Comparison of ENCODE assay signal across 15 mouse cellular contexts in genomic region chrX:98452026-98452425, GRCm38 (mm10).
DNase-seq lines count a peak whose midpoint lies in the region; ATAC-seq and TF ChIP-seq lines count a peak whose summit lies in the region.
"Had no signal": no experiment of that assay in that cellular context is flagged by ENCODE, and none has a peak within 500 bp of the region (broad histone marks: within the 10 kb centered on the region; RNA-seq: fewer than 3 reads in every experiment).

No protein-coding gene starts in this region.

- H3K4me1 ChIP-seq in lung, postnatal 0 days (ENCODE audit: insufficient read depth, low read depth, low read length), result no peaks in the 10 kb centered on the region
- H3K4me1 ChIP-seq in limb, embryonic 14.5 days (ENCODE audit: control insufficient read depth, insufficient read depth, low read length), result no peaks in the 10 kb centered on the region
- H3K4me1 ChIP-seq: neural tube, embryonic 12.5 days; stomach, embryonic 15.5 days had no signal

- TF ChIP-seq EP300 in lung, postnatal 0 days (IDR thresholded peaks at IDR 0.05), result no peak

- H3K9ac ChIP-seq in lung, postnatal 0 days (replicated peaks; ENCODE audit: low read depth), result no peak overlapping the region
- H3K9ac ChIP-seq in limb, embryonic 14.5 days (ENCODE audit: low read depth, low read length, severe bottlenecking), result no peak overlapping the region
- H3K9ac ChIP-seq: liver, postnatal 0 days; neural tube, embryonic 12.5 days; stomach, embryonic 15.5 days had no signal

- H3K4me2 ChIP-seq in lung, postnatal 0 days (replicated peaks; ENCODE audit: low read depth, low read length), result no peak overlapping the region
- H3K4me2 ChIP-seq in limb, embryonic 14.5 days (replicated peaks; ENCODE audit: low read depth, low read length, severe bottlenecking), result no peak overlapping the region
- H3K4me2 ChIP-seq: neural tube, embryonic 12.5 days; stomach, embryonic 15.5 days had no signal

- H3K4me3 ChIP-seq in lung, postnatal 0 days (ENCODE audit: low read depth, low read length), result no peak overlapping the region
- no peak overlapping the region for H3K4me3 ChIP-seq in limb, embryonic 14.5 days (replicated peaks; ENCODE audit: low read length)
- H3K4me3 ChIP-seq: neural tube, embryonic 12.5 days; stomach, embryonic 15.5 days had no signal

- no peak for TF ChIP-seq CTCF in lung, postnatal 0 days (IDR thresholded peaks at IDR 0.05)

- no peak for ATAC-seq in lung, postnatal 0 days
- peak; percentile 50; the same call in 1 of the 2 replicates for ATAC-seq in limb, embryonic 14.5 days (ENCODE audit: low FRiP score, low read depth)
- ATAC-seq: liver, postnatal 0 days; midbrain, embryonic 16.5 days had no signal

- peak; percentile 12 for DNase-seq in adrenal gland, postnatal 10 days
- no peak for DNase-seq in adrenal gland, postnatal 4 days (ENCODE audit: low spot score in 2 of 2)
- peak; percentile 13 for DNase-seq in gastrocnemius, postnatal 25 days
- no peak for DNase-seq in gastrocnemius, postnatal 10 days
- DNase-seq in lung, postnatal 10 days, result peak; percentile 3
- no peak for DNase-seq in lung, postnatal 0 days (ENCODE audit: low spot score)
- peak; percentile 59 for DNase-seq in limb, embryonic 14.5 days (ENCODE audit: low spot score)
- DNase-seq in thymus, postnatal 36 days, result no peak
- DNase-seq: cerebellum, adult 11-12 months; layer of hippocampus, adult 9-11 months; liver, postnatal 0 days had no signal

- no peak for TF ChIP-seq POLR2A in limb, embryonic 14.5 days (IDR thresholded peaks at IDR 0.05; ENCODE audit: borderline replicate concordance, extremely low read depth, insufficient read depth, insufficient read length)

- no peaks in the 10 kb centered on the region for H3K27me3 ChIP-seq in lung, postnatal 0 days (replicated peaks; ENCODE audit: insufficient read depth, low read length)
- no peaks in the 10 kb centered on the region for H3K27me3 ChIP-seq in limb, embryonic 14.5 days (ENCODE audit: control insufficient read depth, insufficient read depth, low read length)
- H3K27me3 ChIP-seq: neural tube, embryonic 12.5 days; stomach, embryonic 15.5 days had no signal

- WGBS in lung, postnatal 0 days, result 64% methylated on average over 2 of the region's 2 CpGs
- 43% methylated on average over 2 of the region's 2 CpGs for WGBS in limb, embryonic 14.5 days

- no peaks in the 10 kb centered on the region for H3K36me3 ChIP-seq in lung, postnatal 0 days (ENCODE audit: insufficient read depth, low read length)
- H3K36me3 ChIP-seq in limb, embryonic 14.5 days (ENCODE audit: control insufficient read depth, insufficient read depth, low read length), result no peaks in the 10 kb centered on the region
- H3K36me3 ChIP-seq: neural tube, embryonic 12.5 days; stomach, embryonic 15.5 days had no signal

- H3K9me3 ChIP-seq in lung, postnatal 0 days (ENCODE audit: low read length), result no peaks in the 10 kb centered on the region
- no peaks in the 10 kb centered on the region for H3K9me3 ChIP-seq in limb, embryonic 14.5 days (ENCODE audit: control insufficient read depth, low read length)
- H3K9me3 ChIP-seq: neural tube, embryonic 12.5 days; stomach, embryonic 15.5 days had no signal

- H3K27ac ChIP-seq in lung, postnatal 0 days (ENCODE audit: low read length), result no peak overlapping the region
- H3K27ac ChIP-seq in limb, embryonic 14.5 days (replicated peaks; ENCODE audit: low read depth, low read length), result no peak overlapping the region
- H3K27ac ChIP-seq: macrophage; neural tube, embryonic 12.5 days; stomach, embryonic 15.5 days had no signal

Comparison
In these comparisons a context has a peak if more than half of its experiments do, and no peak if none do; other contexts are left out.
1. DNase-seq: peak in adrenal gland, postnatal 10 days (single experiment), gastrocnemius, postnatal 25 days (single experiment), lung, postnatal 10 days (single experiment) and limb, embryonic 14.5 days (single experiment); none in adrenal gland, postnatal 4 days (0 of 2), gastrocnemius, postnatal 10 days (single experiment), lung, postnatal 0 days (single experiment) and thymus, postnatal 36 days (0 of 2).